Comparison of ENCODE assay signal across 7 mouse cellular contexts in the genomic region with DNA sequence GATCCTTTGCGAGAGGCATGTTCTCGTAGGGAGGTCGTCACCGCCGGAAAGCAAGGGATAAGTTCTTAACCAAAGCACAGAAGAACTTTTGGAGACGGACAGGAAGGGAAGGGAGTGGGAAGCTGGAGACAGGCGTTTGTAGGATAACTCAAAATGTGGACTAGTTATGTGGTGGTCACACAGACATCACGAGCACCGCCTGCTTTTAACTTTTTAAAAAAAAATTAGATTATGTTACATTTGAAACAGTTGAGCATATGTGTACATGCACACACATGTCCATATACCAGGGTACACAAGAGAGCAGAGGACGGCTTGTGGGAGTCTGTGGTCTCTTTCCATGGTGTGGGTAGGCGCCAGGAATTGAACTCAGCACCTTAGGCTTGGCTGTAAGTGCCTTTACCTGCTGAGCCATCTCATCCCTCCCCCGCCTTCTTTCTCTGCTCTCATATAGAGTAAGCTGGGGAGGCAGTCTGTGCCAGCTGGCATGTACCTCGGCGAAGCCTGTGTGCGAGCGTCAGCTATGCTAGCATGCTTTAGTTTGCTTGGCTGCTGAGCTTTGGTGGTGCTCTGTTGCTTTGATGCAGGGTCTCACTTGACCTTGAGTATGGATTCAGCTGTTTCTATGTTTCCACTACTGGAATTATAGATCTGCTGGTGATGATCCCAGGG. TPM values are rescaled to one million over a fixed set of nuclear protein-coding genes. Genes with fewer than 3 reads are reported as not detected.
DNase-seq lines count a peak whose midpoint lies in the region; ATAC-seq lines count a peak whose summit lies in the region.

Gene Rps27rt (minus strand): TSS at position 51 of the 672 bp plus-strand sequence.

- H3K4me3 ChIP-seq in embryonic facial prominence, embryonic 15.5 days (replicated peaks), result no peak within 1 kb of the TSS
- H3K4me3 ChIP-seq in heart, embryonic 15.5 days, result no peak within 1 kb of the TSS
- no peak within 1 kb of the TSS for H3K4me3 ChIP-seq in neural tube, embryonic 15.5 days (replicated peaks)

- H3K9ac ChIP-seq in embryonic facial prominence, embryonic 15.5 days, result no peak within 1 kb of the TSS
- H3K9ac ChIP-seq in heart, embryonic 15.5 days, result no peak within 1 kb of the TSS
- no peak within 1 kb of the TSS for H3K9ac ChIP-seq in neural tube, embryonic 15.5 days (replicated peaks)

- H3K4me1 ChIP-seq in embryonic facial prominence, embryonic 15.5 days, result peaks cover 10% of the 10 kb centered on the region
- H3K4me1 ChIP-seq in heart, embryonic 15.5 days (replicated peaks), result peaks cover 19% of the 10 kb centered on the region
- H3K4me1 ChIP-seq in neural tube, embryonic 15.5 days, result peaks cover 15% of the 10 kb centered on the region

- WGBS in embryonic facial prominence, embryonic 15.5 days, result 87% methylated on average over 16 of the region's 16 CpGs
- WGBS in heart, embryonic 15.5 days, result 86% methylated on average over 16 of the region's 16 CpGs
- 89% methylated on average over 16 of the region's 16 CpGs for WGBS in neural tube, embryonic 15.5 days

- H3K36me3 ChIP-seq in embryonic facial prominence, embryonic 15.5 days, result no peaks in the 10 kb centered on the region
- H3K36me3 ChIP-seq in heart, embryonic 15.5 days, result no peaks in the 10 kb centered on the region
- H3K36me3 ChIP-seq in neural tube, embryonic 15.5 days, result no peaks in the 10 kb centered on the region

- no peak for ATAC-seq in embryonic facial prominence, embryonic 15.5 days (ENCODE audit: insufficient number of reproducible peaks, low FRiP score, low TSS enrichment, low read depth)
- no peak for ATAC-seq in heart, embryonic 15.5 days (replicated peaks; ENCODE audit: insufficient number of reproducible peaks, insufficient read depth, low FRiP score, low read depth)
- ATAC-seq in neural tube, embryonic 15.5 days (ENCODE audit: low FRiP score), result no peak

- H3K27ac ChIP-seq in embryonic facial prominence, embryonic 15.5 days (replicated peaks), result no peak within 1 kb of the TSS
- no peak within 1 kb of the TSS for H3K27ac ChIP-seq in heart, embryonic 15.5 days
- no peak within 1 kb of the TSS for H3K27ac ChIP-seq in neural tube, embryonic 15.5 days (replicated peaks)

- no peaks in the 10 kb centered on the region for H3K9me3 ChIP-seq in embryonic facial prominence, embryonic 15.5 days (replicated peaks)
- no peaks in the 10 kb centered on the region for H3K9me3 ChIP-seq in heart, embryonic 15.5 days (replicated peaks)
- H3K9me3 ChIP-seq in neural tube, embryonic 15.5 days (replicated peaks), result no peaks in the 10 kb centered on the region

- intact Hi-C loops in left cerebral cortex, postnatal 36 days (cut with DNase I), result no loop called here

- DNase-seq in thymus, postnatal 0 days (ENCODE audit: low spot score), result no peak
- DNase-seq in thymus, postnatal 14 days, result no peak
- DNase-seq in left cerebral cortex, postnatal 36 days (ENCODE audit: low spot score in 2 of 2), result no peak
- DNase-seq in T-cell, adult 2 months (ENCODE audit: low spot score), result no peak

- no peak within 1 kb of the TSS for H3K4me2 ChIP-seq in embryonic facial prominence, embryonic 15.5 days (replicated peaks)
- H3K4me2 ChIP-seq in heart, embryonic 15.5 days, result no peak within 1 kb of the TSS
- H3K4me2 ChIP-seq in neural tube, embryonic 15.5 days, result no peak within 1 kb of the TSS

- H3K27me3 ChIP-seq in embryonic facial prominence, embryonic 15.5 days, result 0 out of 2 replicates have a peak, but pooled peaks cover 9% of the 10 kb centered on the region
- no peaks in the 10 kb centered on the region for H3K27me3 ChIP-seq in heart, embryonic 15.5 days
- H3K27me3 ChIP-seq in neural tube, embryonic 15.5 days (replicated peaks), result 0 out of 2 replicates have a peak, but pooled peaks cover 2% of the 10 kb centered on the region

RNA-seq across cellular contexts. Expression of gene Rps27rt, which starts in this region (rescaled TPM):
- polyA plus RNA-seq in thymus, postnatal 0 days (2015; fragmentation: Nextera tagmentation; extraction: Ambion mirVana), result 1,002 and 1,087 TPM in 2 replicates
- polyA plus RNA-seq in embryonic facial prominence, embryonic 15.5 days (2015; fragmentation: Nextera tagmentation; extraction: Ambion mirVana), result 466 and 641 TPM in 2 replicates
- 174 and 306 TPM in 2 replicates for polyA plus RNA-seq in heart, embryonic 15.5 days (2015; fragmentation: Nextera tagmentation; extraction: Ambion mirVana)
- 10 to 100 TPM; 19.0 to 20.9 TPM for total RNA-seq in left cerebral cortex, postnatal 36 days (2021)
- polyA plus RNA-seq in neural tube, embryonic 15.5 days (2015; fragmentation: Nextera tagmentation; extraction: Ambion mirVana), result 186 and 258 TPM in 2 replicates
